Mouse (Mus musculus) c-Kit-positive CD71-positive TER-119-negative erythroid progenitor cells, embryonic 14.5 days (primary cell): ENCODE data around the gene Ano6.

Experiments
- DNase-seq: peaks from one replicate; pipeline ENCODE4 v3.0.0-alpha.2; 2013; ENCODE audit warnings: low read depth

Gene Ano6

DNA sequence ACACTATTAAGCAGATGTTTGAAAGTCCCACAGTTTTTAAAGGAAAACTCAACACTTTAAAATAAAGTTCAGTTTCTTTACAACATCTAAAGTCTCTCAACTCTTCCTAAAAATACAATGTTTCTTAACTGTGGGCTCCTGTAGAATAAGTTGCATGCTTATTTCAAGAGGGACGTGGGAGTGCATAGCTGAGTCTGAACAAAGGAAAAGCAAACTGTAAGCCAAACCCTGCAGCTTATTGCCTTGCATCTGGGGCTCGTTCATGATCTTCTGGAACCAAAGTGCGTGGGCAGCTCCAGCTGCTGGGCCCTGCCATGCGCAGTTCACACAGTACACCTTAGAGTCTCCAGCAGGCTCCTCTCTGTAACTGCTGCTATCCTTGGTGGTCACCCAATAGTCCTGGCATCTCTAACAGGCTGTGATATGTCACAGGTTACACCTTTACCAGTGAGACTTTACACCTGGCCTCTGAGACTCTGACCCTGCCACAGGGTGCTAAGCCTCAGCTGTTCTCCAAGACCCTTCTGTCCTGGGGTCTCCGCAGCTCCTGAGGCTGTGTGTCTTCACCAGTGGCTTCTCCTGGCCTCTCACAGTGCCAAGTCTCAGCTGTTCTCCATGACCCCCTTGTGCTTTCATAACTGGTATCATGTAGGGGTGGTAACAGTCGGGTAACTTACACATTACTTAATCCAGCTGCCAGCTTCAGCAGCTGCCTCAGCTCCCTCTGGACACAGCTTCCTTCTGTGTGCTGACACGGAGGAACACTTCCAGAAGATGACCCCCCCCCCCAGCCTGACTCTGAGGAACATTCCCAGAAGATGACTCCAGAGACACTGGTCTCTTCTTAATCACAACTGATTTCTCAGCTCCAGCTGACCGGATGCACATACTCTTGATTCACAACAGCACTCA is 66.3 kb downstream of the Ano6 start:
- DNase-seq, result no peak

DNA sequence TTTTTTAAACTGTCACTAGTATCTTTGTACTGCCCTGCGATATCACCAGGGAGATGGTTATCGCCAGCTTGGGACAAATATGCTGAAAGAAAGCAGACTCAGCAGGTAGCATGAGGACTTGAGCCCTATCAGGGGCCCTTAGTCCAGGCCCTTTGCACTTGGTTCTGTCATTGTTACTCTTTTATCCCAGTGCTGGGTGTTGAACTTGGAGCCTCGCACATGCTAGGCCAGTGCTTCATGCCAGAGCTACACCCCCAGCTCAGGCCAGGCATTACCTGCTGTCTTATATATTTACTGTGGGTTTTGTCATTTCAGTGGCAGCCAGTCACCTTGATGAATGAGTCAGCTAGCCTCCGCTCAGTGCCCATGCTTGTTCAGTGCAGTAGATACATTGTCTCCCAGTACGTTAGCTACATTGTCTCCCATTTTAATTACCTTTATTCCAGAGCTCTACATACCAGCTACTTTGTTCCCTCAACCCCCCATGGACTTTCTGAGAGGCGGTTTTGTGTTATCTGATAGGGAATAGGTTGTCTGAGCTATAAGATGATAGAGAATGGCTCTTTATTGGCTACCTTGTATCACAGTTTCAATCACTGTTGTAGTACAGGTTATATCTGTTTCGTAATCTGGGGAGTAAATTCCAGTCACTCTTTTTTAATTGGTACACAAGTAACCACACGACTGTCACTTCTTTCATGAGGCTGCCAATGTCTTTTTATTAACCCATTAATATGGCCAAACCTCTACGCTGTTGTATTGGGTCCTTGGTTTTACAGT is 68.4 kb downstream of the Ano6 start:
- DNase-seq, result no peak

DNA sequence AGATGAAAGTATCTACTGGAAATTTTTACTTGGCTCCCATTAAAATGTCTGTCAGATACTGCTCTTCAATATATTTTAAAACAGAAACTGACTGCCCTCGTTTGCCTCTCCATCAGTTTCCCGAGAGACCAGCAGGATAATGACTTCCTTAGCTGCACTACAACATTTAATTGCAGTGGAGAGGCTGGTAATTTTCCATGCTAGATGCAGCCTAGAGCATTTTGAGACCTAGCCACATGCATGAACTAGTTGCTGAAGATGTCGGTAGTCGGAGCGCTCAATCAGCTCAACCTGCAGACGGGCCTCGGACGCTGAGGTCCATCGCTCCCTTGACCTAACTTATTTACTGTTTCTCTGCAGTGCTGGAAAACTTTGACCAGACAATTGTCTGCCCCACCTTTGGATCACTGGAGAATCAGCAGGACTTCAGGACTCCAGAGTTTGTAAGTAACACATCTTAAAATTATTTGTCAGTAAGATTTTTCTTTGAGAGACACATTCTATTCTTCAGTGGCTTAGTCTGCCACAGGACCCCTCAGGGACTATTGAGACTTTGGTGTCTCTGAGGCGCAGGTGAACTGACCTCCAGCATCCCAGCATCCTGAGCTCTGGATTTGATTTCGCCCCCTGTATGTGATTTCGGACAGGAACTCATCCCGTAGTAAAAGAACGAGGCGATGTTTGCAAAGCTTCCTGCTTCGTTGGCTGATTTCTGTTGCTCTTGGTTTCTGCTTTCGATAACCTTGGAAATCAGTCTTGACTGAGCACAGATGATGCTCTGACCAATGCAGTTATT is 73.4 kb downstream of the Ano6 start:
- DNase-seq, result no peak

DNA sequence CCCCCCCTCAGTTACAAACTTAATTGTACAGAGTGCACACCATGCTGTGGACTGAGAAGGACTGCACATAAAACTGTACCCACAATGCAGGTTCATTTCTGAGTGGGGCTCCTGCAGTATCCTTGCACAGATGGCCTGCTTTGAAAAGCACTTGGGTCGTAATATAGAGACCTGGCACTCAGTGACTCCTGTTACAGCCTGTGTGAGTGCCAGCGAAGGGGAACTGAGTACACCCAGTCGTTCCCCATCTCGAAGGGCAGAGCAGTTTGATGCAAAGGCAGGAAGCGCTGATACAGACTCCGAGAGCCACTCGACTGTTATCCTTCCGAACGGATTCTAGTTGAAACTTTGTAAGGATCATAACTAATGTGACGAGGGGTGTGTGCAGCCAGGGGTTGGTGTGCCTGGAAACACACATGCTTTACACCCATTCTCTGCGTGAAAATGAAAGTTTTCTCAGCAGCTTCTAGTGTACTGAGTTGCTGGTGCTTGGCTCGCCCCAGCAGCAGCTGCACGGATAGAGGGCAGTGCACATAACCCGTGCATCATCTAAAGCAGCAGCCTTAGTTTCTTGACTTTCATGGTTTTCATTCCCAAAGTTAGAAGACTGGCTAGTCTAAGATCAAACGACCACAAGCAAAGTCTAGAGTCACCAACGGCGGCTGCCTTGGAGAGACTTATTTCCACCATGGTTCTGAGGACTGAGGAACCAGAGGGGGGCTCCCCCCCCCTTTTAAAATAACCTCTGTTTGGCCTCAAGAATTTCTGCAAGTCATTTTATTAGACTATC is 74.9 kb downstream of the Ano6 start:
- no peak for DNase-seq

DNA sequence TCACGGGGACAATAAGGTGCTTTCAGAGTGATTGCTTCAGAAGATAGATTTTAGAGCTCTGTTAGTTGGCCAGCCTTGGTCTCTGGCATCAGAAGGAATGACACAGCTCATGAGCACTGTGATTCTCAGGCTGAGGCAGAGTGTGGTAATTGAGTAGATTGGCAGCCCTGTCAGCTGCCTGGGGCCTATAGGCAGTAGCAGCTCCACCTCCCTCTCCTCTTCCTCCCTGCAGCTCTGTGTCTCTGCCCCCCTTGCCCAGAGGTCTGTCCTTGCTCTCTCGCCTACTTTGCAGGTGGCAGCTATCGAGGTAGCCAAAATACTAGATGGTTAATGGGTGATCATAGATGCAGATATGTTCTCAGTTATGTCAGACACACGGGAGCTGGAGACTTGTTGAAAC is 77.5 kb downstream of the Ano6 start:
- DNase-seq, result no peak

DNA sequence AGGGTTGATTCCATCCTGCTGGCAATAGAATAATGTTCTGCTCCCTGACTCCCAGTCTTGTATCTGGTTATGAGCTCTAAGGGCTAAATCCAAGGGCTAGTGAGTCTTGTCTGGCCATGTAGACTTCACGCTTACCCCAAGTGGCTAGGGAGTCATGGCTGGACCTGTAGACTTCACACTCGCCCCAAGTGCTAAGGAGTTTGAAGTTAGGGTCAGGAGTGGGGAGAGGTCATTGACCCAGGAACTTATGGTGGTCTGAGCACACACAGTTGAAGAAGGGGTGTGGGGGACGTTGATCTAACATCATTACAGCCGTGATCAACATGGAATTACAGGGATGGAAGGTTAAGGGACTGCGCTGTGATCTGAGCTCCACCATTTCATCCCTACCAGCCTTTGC is 79.0 kb downstream of the Ano6 start:
- DNase-seq, result no peak

DNA sequence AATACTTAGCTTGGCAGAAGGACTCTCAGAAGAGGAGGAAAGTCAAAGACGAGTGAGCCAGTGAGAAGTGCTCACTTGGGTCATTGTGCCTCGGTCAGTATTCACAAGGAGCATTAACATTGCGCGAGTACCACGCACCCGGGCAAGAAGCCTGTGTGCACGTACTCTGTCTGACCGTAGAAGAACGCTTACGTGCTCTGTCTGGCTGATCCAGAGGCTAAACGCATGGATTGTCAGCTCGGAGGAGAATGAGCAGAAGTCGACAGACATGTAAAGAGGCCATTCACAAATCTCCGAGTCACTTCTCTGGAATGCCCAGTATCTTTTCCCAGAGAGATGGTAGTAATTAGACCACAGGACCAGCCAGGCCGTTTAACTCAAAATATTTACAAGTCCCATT is 81.0 kb downstream of the Ano6 start:
- no peak for DNase-seq

DNA sequence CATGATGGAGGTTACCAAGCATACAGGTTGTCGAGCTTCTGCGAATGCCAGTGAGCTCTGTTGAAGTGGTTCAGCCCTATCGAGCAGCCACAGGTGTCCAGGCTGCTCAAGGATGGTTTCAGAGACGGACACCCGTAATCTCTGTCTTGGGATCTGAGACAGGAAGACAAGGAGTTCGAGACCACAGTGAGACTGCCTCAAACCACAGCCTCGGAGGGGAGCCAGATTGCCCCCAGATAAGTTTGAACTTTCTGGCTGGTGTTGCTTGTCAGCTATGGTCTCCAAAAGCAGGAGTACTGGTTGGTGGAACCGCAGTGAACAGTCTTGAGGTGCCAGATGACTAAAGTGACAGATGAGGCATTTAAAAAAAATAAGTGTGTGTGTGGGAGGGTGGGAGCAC is 81.8 kb downstream of the Ano6 start:
- no peak for DNase-seq

DNA sequence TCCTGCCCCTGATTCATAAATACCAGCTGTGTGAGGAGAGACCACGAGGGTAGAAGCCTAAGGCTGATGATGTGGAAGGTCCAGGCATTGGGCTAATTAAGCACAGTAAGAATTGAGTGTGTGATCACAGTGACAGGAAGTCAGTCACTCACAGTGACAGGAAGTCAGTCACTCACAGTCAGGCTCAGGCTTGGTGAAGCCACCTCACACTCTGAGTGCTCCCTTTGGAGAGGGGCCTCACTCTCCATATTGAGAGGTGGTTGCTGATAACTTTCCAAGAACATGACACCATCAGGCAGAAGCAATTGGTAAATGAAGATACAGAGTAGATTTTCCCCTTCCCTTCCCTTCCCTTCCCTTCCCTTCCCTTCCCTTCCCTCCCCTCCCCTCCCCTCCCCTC is 82.6 kb downstream of the Ano6 start:
- no peak for DNase-seq

DNA sequence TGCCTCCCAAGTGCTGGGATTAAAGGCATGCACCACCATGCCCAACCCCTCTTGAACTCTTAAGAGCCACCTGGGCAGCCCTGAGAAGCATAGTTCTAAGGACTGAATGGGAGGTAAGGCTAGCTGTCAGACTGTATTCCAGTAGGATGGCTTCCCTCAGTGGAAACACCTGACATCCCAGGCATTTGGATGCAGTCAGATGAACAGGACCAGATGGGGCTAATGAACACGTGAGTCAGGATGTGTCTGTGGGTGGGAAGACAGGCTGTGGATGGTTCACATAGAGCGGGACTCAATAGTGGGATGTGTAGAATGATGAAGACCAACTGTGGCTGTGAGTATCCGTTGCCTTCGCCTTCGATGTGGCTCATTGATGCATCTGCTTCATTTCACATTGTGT is 83.6 kb downstream of the Ano6 start:
- no peak for DNase-seq

DNA sequence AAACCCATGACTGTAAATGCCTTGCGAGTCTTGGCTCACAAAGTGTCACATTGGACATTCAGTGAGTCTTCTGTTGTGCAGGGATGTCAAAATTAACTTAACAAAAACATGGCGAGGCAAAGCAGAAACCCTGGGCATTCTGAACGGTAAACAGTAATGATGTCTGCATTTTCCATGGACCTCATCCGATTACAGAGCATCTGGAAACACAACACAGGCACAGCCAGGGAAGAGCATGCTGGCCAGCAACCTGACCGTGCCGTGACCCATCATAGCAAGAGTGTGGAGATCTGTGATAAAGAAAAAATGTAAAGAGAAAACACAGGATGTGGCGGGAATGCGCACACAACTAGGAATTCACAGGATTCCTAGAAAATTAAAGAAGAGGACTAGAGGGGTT is 84.1 kb downstream of the Ano6 start:
- DNase-seq, result no peak

DNA sequence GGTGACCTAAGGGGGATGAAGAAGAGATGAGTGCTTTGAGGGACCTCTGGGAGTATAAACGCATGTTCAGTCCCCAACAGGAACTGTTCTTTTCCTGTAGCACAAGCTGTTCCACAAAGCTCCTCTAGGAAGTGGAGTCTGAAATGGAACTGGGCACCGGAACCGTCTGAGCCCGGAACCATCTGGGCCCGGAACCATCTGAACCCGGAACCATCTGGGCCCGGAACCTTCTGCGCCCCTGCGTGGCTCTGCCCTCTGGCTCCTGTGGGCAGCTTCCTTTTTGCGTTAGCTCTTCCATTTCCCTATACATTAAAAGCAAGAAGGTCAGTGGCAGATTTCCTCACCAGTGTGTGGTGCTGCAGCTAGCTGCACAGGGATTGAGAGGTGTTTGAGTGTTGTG is 85.3 kb downstream of the Ano6 start:
- no peak for DNase-seq

DNA sequence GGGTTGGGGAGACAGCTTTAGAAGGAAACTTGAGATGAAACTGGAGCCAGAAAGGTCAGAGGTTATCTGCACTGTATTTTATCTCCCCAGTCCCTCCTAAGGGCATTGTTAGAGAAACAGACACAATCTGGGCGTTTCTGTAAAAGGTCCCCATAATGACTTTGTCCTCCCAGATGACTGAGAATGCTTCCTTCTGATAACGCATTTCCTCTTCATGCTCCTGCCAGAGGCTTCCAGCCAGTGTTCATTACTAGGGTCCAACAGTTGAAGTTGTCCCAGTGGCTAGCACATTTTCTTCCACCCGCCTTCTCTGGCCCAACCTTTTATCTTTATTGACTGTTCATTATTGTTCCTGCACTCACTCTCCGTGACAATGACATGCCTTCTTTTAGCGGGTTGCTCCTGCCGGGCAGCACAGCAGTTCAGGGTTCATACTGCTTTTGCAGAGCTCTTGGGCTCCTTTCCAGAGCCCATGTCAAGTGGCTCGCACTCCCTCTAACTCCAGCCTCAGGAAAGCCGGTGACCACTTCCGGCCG is 90.0 kb downstream of the Ano6 start:
- peak; percentile 36 for DNase-seq

DNA sequence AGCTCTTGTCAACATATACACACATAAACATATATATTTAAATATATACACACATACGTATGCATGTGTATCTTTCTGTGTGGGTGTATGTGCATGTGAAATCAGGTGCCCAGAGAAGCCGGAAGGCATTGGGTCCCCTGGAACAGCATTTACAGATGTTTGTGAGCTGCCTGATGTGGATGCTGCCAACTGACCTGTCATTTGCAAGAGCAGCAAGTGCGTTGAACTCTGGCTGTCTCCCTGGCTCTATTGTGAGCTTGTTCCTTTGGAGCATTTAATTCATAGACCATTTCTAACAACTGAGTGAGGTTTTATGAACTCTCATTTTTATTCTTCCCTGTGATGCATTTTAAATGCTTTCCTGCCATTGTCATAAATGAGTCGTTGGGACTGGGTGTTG is 91.8 kb downstream of the Ano6 start:
- DNase-seq, result no peak

DNA sequence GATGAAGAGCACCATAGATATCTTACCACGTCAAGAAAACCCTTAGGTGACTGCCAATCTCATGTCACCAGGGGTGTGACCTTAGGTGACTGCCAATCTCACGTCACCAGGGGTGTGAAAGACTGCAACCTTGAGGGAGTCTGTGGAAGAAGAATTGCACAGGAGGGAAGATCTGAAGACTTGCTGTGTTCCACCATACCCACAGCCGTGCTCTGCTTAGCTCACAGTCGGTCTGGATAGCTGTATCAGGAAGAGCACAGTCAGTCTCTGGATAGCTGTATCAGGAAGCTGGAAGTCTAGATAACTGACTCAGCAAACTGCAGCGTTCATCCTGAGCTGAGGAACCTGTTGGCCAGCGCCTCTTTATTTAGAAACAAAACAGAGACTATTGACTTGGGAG is 92.9 kb downstream of the Ano6 start:
- DNase-seq, result peak; percentile 57

DNA sequence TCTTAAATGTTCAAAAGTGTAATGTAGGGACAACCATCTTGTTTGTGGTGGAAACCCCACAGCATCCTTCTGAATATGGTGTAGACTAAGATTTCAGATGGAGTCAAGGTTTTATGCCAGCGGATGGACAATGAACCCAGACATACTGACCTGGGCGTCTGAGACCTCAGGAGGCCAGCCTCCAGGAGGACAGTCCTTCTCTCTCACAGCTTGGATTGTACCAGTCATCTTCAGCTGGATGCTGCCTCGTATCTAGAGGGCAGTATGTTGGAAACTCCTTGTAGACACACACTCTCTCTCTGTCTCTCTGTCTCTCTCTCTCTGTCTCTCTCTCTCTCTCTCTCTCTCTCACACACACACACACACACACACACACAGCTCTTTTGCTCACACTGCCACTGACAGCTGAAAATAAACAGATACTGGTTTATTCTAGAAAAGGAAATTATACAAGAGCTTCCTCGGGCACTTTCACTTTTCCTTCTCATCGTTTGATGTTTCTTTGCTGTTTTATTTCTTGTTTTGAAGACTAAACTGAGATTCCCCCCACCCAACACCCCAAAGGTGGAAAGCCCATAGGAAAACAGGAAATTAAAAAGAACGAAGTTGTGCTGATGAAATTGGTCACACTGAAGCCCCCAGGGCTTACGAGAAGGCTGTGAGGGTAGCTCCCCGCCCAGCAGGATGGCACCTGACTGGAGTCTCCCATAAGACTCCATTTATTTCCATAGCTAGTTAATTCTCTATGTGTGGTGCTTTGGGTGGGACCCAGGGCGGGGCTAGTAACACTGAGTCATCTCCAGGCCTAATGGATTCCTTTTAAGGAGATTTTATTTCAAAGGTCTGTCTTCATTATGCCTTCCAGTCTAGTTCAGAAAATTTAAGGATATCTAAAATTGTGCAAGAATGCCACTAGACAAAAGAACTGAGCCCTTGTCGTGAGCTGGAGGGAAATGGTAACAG is 94.3 kb downstream of the Ano6 start:
- no peak for DNase-seq

DNA sequence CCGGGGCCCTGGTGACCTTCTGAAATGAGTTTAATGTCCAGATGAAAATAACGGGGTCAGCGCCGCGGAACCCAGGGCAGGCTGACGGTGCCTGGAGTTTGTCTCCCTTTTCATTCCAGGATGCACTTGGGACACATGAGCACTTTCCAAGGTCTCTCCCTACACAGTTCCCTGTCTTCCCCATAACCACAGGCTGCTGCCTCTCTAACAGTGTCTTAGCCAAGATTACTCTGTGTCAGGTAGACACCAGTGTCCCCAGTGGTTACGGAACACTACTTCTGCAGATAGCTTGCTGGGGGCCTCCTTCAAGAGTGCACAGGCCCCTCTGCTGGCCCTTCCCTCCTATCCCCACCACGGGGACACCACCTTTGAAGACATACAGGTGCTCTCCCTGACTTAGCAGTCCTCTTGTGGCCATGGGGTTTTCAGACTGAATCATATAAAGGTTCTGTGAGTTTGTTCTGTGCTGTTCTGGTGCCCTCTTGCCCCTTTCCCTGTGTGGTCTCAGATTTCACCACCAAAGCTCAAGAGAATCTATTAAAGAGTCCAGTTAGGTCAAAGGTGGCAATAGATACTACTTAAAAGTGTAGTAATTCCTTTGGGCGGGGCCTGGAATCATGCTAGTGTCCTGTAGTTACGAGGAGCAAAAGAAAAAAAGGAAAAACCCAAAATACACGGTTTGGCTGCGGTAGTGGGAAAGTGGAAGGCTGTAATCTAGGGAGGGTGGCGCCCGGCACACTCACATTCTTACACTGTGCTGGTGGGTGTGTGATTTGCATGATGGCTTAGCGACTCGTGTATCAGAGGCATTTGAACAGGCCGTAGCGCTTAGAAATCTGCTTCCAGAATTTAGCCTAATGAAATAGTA is 95.5 kb downstream of the Ano6 start:
- no peak for DNase-seq

DNA sequence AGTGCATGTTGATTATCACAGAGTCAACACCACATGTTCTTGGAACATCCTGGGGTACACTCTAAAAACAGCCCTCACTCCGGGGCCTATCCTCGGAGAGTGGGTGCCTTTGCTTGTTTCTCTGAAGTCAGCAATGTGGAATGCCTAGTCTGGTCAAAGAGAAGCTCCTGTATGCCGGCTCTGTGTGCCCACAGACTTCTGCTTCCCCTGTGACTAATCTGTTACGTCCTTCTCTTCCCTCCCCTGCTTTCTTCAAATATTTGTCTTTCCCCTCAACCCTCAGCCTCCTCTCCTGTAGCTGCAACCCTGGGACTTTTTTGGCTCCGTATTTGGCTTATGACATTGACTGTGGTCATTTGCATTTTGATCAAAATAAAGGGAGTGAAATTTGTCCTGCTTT is 96.7 kb downstream of the Ano6 start:
- DNase-seq, result no peak

DNA sequence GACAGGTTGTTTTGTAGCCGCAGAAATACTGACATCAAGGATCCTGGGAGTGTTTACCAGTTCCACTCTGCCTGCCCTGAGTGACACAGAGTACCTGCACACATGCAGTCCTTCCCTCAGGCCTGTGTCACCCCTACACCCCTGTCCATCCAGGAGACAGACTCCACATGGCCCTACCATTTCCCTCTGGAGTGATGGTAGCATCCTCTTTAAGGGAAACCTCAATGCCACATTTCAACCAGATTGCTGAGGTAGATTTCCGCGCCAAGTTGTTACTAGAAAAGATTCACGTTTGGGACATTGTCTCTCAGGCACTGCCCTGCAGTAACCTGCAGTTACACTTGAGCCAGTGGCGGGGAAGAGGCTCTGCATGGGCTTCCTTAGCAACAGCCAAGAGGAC is 97.9 kb downstream of the Ano6 start:
- no peak for DNase-seq
